Mouse (Mus musculus) liver, postnatal 0 days (tissue): ENCODE data around the gene Cryl1. TPM values are rescaled to one million over a fixed set of nuclear protein-coding genes. Genes with fewer than 3 reads are reported as not detected.
A peak's percentile ranks its signal among the peaks of the same experiment; 100 is the strongest.

Source experiments
- ATAC-seq: fragments of 200-750 bp; cut with Nextera tagmentation; 2 replicates; pipeline ENCODE4 v1.8.0; 2017; ENCODE audit warnings: mild to moderate bottlenecking, moderate library complexity
- DNase-seq: peaks from one replicate; pipeline ENCODE4 v3.0.0-alpha.2; 2016
- H3K27ac ChIP-seq: fragments of 300-500 bp; sonication (generic); 2 replicates; pipeline ENCODE4 v1.5.1; 2014; ENCODE audit warnings: antibody characterized with exemption, moderate library complexity, mild to moderate bottlenecking, low read depth
- H3K27me3 ChIP-seq: fragments of 300-500 bp; sonication (generic); 2 replicates; pipeline ENCODE4 v1.6.1; 2014; ENCODE audit warnings: low read length, control low read depth, mixed read lengths; ENCODE audit not compliant: insufficient read depth
- H3K36me3 ChIP-seq: fragments of 300-500 bp; sonication (generic); replicated peaks from 2 replicates; pipeline ENCODE4 v1.6.1; 2014; ENCODE audit warnings: mild to moderate bottlenecking, control low read depth, low read length, moderate library complexity, mixed read lengths; ENCODE audit not compliant: insufficient read depth
- H3K4me1 ChIP-seq: fragments of 300-500 bp; sonication (generic); 2 replicates; pipeline ENCODE4 v1.6.1; 2014; ENCODE audit warnings: antibody characterized with exemption, mild to moderate bottlenecking, control low read depth; ENCODE audit not compliant: insufficient read depth
- H3K4me2 ChIP-seq: fragments of 300-500 bp; sonication (generic); 2 replicates; pipeline ENCODE4 v1.6.1; 2014; ENCODE audit warnings: low read depth, mild to moderate bottlenecking, low read length, moderate library complexity, mixed read lengths
- H3K4me3 ChIP-seq: fragments of 300-500 bp; sonication (generic); 2 replicates; pipeline ENCODE4 v1.5.1; 2014; ENCODE audit warnings: low read depth, low read length
- H3K9ac ChIP-seq: fragments of 300-500 bp; sonication (generic); replicated peaks from 2 replicates; pipeline ENCODE4 v1.6.1; 2014; ENCODE audit warnings: mild to moderate bottlenecking, moderate library complexity
- H3K9me3 ChIP-seq: fragments of 300-500 bp; sonication (generic); 2 replicates; pipeline ENCODE4 v1.6.1; 2016; ENCODE audit warnings: mild to moderate bottlenecking, control low read depth, low read length, mixed read lengths
- CTCF ChIP-seq: sonication (generic); IDR thresholded peaks from 2 replicates; pipeline ENCODE4 v1.5.1; 2016; ENCODE audit warnings: antibody characterized with exemption, low read depth
- EP300 ChIP-seq: IDR thresholded peaks from 2 replicates; pipeline ENCODE4 v1.6.1; 2016; ENCODE audit warnings: antibody characterized with exemption, low read depth, mild to moderate bottlenecking
- WGBS: fragments of 180-500 bp; shearing (Covaris S2); extraction: QIAGEN DNeasy Blood & Tissue Kit; methylation state at CpG from one replicate; pipeline ENCODE4 v1.1.7; 2014; ENCODE audit not compliant: insufficient replicate concordance; 5-methylcytosine and 5-hydroxymethylcytosine counted together
- polyA plus RNA-seq: library from polyadenylated mRNA; unstranded; fragments of >200 nt; fragmentation: Nextera tagmentation; extraction: Ambion mirVana; gene quantifications from 2 replicates; pipeline ENCODE4 v1.2.1, GENCODE M21; 2015

Gene Cryl1
- polyA plus RNA-seq, 1 experiment from 2014 or later = 6.7 TPM

- H3K36me3 ChIP-seq = no peaks in the 10 kb centered on the region
- no peaks in the 10 kb centered on the region for H3K27me3 ChIP-seq
- DNase-seq (no peak), ATAC-seq (no peak)
- H3K9me3 ChIP-seq = no peaks in the 10 kb centered on the region
- H3K4me3 ChIP-seq = no peak overlapping the region
- H3K9ac ChIP-seq = no peak overlapping the region
- H3K4me1 ChIP-seq = peaks cover 4% of the 10 kb centered on the region; the same call in 1 of the 2 replicates
- no peak overlapping the region for H3K4me2 ChIP-seq
- no peak overlapping the region for H3K27ac ChIP-seq
- no peak for TF ChIP-seq EP300
- no peak for TF ChIP-seq CTCF
- WGBS = 93% methylated on average over 2 of the region's 2 CpGs
These were observed 2.9 kb downstream of the Cryl1 start for GRCm38 (mm10) chr14:57395470-57395869.

- Histone ChIP-seq H3K9me3 (no peaks in the 10 kb centered on the region), H3K27me3 (no peaks in the 10 kb centered on the region), H3K9ac (no peak overlapping the region), H3K4me2 (no peak overlapping the region), H3K4me3 (no peak overlapping the region), H3K27ac (no peak overlapping the region), H3K36me3 (no peaks in the 10 kb centered on the region), H3K4me1 (peaks cover under 1% of the 10 kb centered on the region)
- 56% methylated on average over 5 of the region's 5 CpGs for WGBS
- TF ChIP-seq CTCF (no peak), EP300 (no peak)
- DNase-seq (no peak), ATAC-seq (no peak)
These were observed 6.1 kb downstream of the Cryl1 start for GRCm38 (mm10) chr14:57392278-57392677.

- no peak overlapping the region for H3K9ac ChIP-seq
- H3K36me3 ChIP-seq = no peaks in the 10 kb centered on the region
- WGBS = 54% methylated on average over 4 of the region's 4 CpGs
- ATAC-seq (no peak), DNase-seq (no peak)
- H3K9me3 ChIP-seq = no peaks in the 10 kb centered on the region
- H3K4me1 ChIP-seq = peaks cover 7% of the 10 kb centered on the region
- H3K4me2 ChIP-seq = no peak overlapping the region
- H3K27me3 ChIP-seq = no peaks in the 10 kb centered on the region
- H3K4me3 ChIP-seq = no peak overlapping the region
- TF ChIP-seq EP300 = no peak
- no peak for TF ChIP-seq CTCF
- H3K27ac ChIP-seq = no peak overlapping the region
These were observed 6.7 kb downstream of the Cryl1 start for GRCm38 (mm10) chr14:57391621-57392020.

GRCm38 (mm10) chr14:57386758-57387561, 11.4 kb downstream of the Cryl1 start:
- DNase-seq (peak; percentile 21), ATAC-seq (peak; percentile 66)
- Histone ChIP-seq H3K4me1 (peaks cover 8% of the 10 kb centered on the region), H3K9me3 (no peaks in the 10 kb centered on the region), H3K4me3 (no peak overlapping the region), H3K9ac (no peak overlapping the region), H3K27me3 (no peaks in the 10 kb centered on the region), H3K27ac (peak overlapping the region; percentile 44; the same call in 1 of the 2 replicates), H3K36me3 (no peaks in the 10 kb centered on the region), H3K4me2 (peak overlapping the region; percentile 27)
- 41% methylated on average over 14 of the region's 14 CpGs for WGBS
- TF ChIP-seq EP300 = no peak
- TF ChIP-seq CTCF = no peak

- WGBS = 61% methylated on average over 5 of the region's 5 CpGs
- TF ChIP-seq EP300 (no peak), CTCF (no peak)
- ATAC-seq = no peak
- H3K4me3 ChIP-seq = no peak overlapping the region
- H3K27me3 ChIP-seq = no peaks in the 10 kb centered on the region
- H3K9ac ChIP-seq = no peak overlapping the region
- H3K4me1 ChIP-seq = peaks cover 8% of the 10 kb centered on the region
- no peak for DNase-seq
- H3K9me3 ChIP-seq = no peaks in the 10 kb centered on the region
- H3K27ac ChIP-seq = no peak overlapping the region
- H3K4me2 ChIP-seq = no peak overlapping the region
- no peaks in the 10 kb centered on the region for H3K36me3 ChIP-seq
These were observed 12.7 kb downstream of the Cryl1 start for GRCm38 (mm10) chr14:57385667-57386066.

- 76% methylated on average over 5 of the region's 5 CpGs for WGBS
- Histone ChIP-seq H3K9me3 (no peaks in the 10 kb centered on the region), H3K27me3 (no peaks in the 10 kb centered on the region), H3K27ac (no peak overlapping the region), H3K4me3 (no peak overlapping the region), H3K9ac (no peak overlapping the region), H3K4me2 (no peak overlapping the region), H3K4me1 (peaks cover 5% of the 10 kb centered on the region; the same call in 1 of the 2 replicates), H3K36me3 (no peaks in the 10 kb centered on the region)
- ATAC-seq (no peak), DNase-seq (no peak)
- TF ChIP-seq EP300 (no peak), CTCF (no peak)
These were observed 20.8 kb downstream of the Cryl1 start for GRCm38 (mm10) chr14:57377531-57377930.
